Mouse (Mus musculus) induced T-regulatory cell, adult 2 months (primary cell): ENCODE data around the gene Nkx6-1.

Experiments used
- DNase-seq: peaks from one replicate; pipeline ENCODE4 v3.0.0-alpha.2; 2012; ENCODE audit warnings: low read depth

Nkx6-1 gene

GRCm38 (mm10) chr5:101664945-101665615 lies at the start of gene Nkx6-1:
Gene Nkx6-1 (minus strand): TSS chr5:101664996.
- peak; percentile 40 for DNase-seq

- no peak for DNase-seq
Observed at GRCm38 (mm10) chr5:101713064-101713613, 48.3 kb upstream of the Nkx6-1 start.

DNA sequence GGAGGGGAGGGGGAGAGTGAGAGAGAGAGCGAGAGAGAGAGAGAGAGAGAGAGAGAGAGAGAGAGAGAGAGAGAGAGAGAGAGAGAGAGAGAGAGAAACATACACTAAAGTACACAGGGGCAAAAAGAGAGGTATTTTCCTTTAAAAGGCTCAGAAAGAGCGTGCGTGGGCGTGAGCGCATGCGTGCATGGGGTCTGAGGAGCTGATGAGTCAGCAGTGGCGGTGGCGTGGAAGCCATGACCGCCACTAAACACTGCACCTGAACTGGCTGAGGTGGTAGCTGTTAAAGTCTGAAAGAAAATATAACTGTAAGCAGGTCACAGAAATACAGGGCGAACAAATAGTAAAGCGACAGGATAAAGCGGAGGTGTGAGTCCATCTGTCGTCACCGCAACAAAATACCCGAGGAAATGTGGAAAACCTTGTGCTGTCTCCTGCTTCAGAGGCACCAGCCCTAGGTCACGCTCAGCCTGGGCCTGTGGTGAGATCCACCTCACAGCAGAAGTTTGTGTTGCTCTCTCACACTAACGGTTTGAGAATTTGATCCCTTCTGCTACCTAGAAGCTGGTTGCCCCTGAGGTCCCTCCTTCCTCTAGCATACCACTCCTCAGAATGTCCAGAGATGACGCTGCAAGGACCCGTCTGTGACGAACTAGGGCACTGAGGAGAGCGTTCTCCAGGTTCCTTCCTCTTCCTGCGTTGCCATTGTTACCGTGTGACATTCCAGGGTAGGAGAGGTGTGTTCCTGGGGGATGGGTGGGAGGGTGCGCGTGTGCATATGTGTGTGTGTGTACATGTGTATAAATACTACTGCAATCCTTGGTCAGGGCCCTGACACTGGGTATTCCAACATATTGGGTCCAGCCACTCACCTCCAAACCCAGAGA lies 38.8 kb upstream of the Nkx6-1 start:
- DNase-seq, result peak; percentile 6

DNA sequence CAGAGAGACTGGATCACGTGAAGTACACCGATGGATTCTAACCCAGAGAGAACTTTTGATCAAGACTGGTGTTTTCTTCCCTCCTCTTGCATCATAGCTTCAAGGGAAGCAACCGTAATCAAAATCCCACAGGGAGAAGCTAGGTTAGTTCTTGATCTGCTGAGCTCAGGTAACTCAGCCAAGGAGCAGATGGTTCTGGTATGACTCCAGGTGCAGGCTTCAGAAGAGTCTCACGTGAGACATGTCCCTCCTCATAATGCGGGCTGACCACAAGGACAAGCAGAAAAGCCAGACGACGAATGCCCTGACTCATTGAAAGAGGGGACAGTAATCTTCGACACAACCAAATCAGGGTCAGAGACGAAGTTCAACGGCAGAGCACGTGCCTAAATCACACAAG lies 37.8 kb upstream of the Nkx6-1 start:
- DNase-seq, result no peak

- peak; percentile 50 for DNase-seq
Observed at GRCm38 (mm10) chr5:101700607-101701006, 35.8 kb upstream of the Nkx6-1 start.

DNA sequence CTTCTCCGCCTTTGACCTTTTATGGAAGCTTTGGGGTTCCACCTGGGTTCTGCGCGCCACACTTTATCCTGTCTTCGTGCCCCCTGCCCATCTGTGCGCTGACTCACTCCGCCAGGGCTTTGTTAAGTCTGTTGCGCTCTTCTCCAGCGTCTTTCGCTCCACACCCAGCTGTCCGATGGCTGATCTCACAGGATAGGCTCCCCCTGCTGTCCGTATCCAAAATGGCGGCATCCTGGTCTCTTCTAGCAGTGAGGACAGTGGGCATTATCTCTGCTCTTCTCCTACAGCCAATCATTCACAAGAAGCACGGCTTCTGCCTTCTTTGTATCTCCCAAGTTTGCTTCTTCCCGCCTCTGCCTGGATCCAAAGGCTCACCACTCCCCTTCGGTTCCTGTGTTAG lies 23.8 kb upstream of the Nkx6-1 start:
- no peak for DNase-seq

DNA sequence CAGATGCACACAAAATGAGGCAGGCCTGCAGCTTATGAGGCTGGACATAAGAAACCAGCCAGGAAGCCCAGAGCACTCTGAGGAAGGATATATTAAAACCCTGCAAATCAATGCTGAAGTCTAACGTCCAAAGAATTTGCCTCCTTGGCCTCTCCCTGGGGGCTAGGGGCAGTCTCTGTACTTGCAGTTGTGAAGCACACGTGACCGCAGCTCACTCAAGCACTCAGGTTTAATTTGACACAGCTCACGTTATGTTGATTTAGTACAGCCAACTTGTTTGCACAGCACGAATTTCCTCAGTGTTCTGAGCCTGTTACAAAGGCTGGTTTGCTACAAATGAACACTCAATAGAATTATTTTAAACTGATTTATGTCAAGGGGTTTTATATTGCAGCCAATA lies 18.5 kb upstream of the Nkx6-1 start:
- DNase-seq, result no peak

- DNase-seq, result no peak
Observed at GRCm38 (mm10) chr5:101680338-101680737, 15.5 kb upstream of the Nkx6-1 start.

DNA sequence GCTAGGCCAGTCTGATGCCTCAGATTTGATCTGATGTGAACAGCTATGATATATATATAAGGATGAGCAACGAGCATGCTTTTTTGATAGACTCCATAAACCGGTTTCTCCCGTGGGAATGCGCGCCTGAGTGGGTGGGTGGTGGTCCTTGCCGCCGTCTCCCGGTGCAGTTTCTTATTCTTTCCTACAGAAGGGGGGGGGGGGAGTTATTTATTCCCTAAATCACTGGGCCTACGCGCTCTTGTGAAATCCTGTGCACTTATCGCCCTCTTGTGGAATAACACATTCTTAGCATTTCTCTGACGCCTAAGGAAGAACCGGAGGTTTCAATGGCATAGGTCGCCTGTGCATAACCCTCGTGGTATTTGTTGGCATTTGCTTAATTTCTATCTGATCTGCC lies 4.6 kb upstream of the Nkx6-1 start:
- DNase-seq, result no peak

DNA sequence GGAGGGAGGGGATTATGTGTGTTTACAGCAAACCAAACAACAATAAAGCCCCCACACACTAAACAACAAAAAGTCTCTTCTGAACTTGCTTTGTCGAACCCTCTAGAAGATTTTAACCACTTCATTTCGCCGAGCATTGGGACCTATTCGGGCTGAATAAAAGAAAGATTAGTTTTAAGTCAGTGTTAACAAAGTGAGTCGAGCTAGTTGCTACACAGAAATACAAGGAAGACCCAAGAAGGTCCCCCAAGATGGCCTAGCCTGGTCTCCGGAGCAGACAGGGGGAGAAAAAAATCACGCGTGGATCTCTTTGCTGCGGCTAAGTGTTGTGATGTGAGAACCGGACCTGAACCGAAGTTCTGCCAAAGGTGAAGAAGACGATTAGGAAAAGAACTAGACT lies 3.7 kb upstream of the Nkx6-1 start:
- DNase-seq, result no peak

DNA sequence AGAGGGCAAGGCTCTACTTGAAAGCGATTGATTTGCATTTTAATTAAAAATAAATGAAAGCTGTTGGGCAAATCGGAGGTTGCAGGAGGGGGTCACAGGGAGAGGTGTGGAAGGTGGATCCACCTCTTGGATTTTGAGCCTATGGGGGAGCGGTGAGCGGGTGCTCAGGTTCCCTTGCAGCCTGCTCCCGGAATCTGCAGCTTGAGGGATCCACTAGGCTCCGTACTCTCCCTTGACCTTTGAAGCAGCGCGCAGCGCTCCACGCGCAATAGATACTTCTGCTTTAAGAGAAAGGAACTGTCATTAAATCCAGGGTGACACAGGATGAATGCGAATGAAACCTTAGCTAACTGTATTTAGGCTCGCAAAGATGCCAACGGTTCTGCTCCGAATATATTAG lies 3.2 kb upstream of the Nkx6-1 start:
- DNase-seq, result no peak

- no peak for DNase-seq
Observed at GRCm38 (mm10) chr5:101667263-101667990, 2.6 kb upstream of the Nkx6-1 start.

- DNase-seq, result no peak
Observed at GRCm38 (mm10) chr5:101666713-101667112, 1.9 kb upstream of the Nkx6-1 start.

DNA sequence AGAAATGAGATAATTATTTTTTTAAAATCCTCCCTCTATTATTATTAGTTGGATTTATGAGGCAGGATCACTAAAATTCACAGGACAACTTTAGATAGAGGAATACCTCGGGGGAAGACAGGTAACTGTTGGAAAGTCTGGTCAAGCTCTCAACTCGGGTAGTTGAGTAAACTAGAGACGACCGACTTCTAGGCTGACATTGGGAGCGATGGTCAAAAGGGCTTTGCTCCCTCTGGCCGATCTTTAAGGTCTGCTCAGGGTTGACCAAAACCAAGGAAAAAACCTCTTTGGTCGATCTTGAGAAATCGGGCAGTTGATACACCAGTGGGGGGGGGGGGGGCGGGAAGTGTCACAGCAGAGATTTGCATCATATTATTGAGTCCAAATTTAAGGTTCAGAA lies 1.3 kb upstream of the Nkx6-1 start:
- no peak for DNase-seq

GRCm38 (mm10) chr5:101664423-101664921 lies 324 bp downstream of the Nkx6-1 start:
- DNase-seq, result no peak

GRCm38 (mm10) chr5:101663621-101664422 lies 974 bp downstream of the Nkx6-1 start:
- DNase-seq, result no peak

GRCm38 (mm10) chr5:101663176-101663575 lies 1.6 kb downstream of the Nkx6-1 start:
- DNase-seq, result no peak

- no peak for DNase-seq
Observed at GRCm38 (mm10) chr5:101662485-101662884, 2.3 kb downstream of the Nkx6-1 start.

GRCm38 (mm10) chr5:101661561-101662211 lies 3.1 kb downstream of the Nkx6-1 start:
- no peak for DNase-seq

DNA sequence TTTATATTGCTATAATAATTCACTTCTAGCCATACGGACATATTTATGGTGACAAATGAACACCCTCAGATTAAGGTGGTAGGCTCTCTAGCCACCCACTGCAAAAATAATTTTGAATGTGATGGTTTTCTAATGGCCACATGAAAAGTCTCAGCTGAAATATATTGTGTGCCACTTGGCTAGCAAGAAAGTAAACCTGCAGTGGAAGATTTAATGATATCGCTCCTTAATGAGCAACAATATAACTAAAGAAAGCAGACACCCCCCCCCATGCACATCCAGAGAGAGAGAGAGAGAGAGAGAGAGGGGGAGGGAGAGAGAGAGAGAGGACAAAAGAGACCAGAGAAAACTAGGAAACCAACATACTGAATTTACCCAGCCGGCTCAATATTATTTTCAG lies 4.1 kb downstream of the Nkx6-1 start:
- DNase-seq, result no peak

DNA sequence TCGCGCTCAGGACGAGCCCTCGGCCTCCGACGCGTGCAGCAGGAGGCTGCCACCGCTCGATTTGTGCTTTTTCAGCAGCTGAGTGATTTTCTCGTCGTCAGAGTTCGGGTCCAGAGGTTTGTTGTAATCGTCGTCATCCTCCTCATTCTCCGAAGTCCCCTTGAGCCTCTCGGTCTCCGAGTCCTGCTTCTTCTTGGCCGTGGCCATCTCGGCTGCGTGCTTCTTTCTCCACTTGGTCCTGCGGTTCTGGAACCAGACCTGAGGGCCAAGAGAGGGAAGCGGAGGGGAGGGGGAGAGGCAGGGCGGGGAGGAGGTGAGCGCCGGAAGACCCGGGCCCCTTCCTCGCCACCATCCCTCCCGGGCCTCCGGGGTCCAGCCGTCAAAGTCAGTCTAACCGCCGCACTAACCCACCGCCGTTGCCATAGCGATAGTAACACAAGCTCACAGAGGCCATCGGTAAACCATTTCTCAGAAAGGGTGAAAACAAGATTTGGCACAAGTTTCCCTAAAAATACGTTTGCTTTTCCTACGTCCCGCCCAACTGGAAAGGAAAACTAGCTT lies 5.3 kb downstream of the Nkx6-1 start:
- no peak for DNase-seq
